Mouse (Mus musculus): ENCODE results near the gene Fam107a. TPM values are rescaled to one million over a fixed set of nuclear protein-coding genes. Genes with fewer than 3 reads are reported as not detected.

The Fam107a gene
- total RNA-seq, 2 experiments from 2014 or later: 321 to 343 TPM

DNA sequence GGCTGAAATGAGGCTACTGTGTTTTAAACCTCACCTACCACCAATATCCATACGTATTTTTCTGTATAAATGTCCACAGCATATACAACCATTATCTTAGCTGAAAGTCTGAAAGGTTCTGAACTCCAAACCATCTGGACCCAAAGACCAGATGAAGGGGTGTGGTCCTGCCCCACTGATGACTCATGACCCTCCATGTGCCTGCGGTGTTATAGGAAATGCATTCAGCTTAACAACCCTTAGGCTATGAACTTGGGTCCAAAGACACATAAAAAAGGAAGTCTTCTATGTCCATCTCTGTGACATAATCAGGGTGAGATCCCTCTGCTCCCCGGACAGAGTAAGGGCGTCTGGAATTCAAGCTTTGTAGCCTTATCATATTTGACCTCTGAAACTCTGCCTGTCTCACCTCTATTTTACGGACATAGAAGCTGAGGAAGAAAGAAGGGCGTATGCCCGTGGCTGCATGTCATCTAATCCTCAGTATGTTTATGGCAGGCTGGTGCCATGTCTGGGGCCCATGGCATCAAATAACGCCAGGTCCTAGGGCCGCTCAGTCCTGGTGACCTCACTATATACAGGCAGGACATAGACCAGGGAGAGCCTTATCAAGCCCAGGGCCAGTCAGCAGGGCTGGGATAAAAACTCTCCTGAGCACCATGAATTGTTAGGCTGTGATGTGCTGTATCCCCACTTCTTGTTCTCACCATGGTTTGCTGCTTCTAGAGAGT, 67.5 kb downstream of the Fam107a start:
- Histone ChIP-seq H3K27ac (no peak overlapping the region), H3K4me3 (no peak overlapping the region)
- intact Hi-C loops (cut with DNase I): loop anchor here (10.0 kb wide), 1 partner anchor 76 kb away; the partner anchor contains the start of gene Pdhb
- no peak for DNase-seq (ENCODE audit: extremely low spot score in 1 of 2, low spot score in 2 of 2)
- TF ChIP-seq CTCF (IDR thresholded peaks at IDR 0.05): no peak

DNA sequence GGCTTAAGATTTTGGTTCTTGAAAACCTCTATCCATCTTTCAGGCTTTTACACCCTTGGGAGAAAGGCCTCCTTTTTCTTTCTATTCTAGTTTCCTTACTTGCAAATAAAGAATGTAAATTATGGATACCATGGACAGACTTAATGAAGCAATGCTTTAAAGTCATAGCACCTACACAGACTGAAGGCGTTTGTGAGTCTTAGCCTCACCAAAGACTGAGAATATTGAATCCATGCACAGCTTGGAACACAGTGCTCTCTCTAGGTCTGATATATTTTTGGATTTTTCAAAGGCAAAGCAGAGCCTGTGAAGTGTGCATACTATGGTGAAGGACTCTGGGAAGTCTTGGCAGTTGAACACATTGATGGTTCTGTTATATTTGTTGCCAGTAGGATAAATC, 68.6 kb downstream of the Fam107a start:
- Histone ChIP-seq H3K4me3 (no peak overlapping the region), H3K27ac (no peak overlapping the region)
- intact Hi-C loops (cut with DNase I): no loop called here
- no peak for TF ChIP-seq CTCF (IDR thresholded peaks at IDR 0.05)
- no peak for DNase-seq (ENCODE audit: extremely low spot score in 1 of 2, low spot score in 2 of 2)

DNA sequence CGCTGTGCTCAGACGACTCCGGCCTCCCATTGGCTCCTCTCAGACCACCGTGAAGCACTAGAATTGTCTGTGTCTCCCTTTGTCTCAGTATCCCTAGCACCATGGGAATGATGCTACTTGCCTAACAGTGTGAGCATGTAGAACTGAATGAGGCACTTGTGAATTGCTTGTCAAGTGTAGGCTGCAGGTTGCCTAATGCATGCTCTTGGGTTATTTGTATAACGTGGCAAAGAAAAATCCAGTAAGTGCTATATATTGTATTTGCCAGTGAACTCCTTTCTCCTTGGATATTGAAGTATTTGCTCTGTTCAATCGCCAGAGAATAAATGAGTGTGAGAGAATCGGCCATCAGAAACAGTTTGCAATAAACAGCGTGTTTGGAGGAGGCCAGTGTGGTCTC, 70.9 kb downstream of the Fam107a start:
- DNase-seq (ENCODE audit: extremely low spot score in 1 of 2, low spot score in 2 of 2): no peak
- TF ChIP-seq CTCF (IDR thresholded peaks at IDR 0.05): no peak
- Histone ChIP-seq H3K27ac (no peak overlapping the region), H3K4me3 (no peak overlapping the region)
- intact Hi-C loops (cut with DNase I): no loop called here

Other genes starting within 250 kb of the Fam107a start
- 10 to 100 TPM; 32.7 to 40.2 TPM for gene Rpp14, start 237.7 kb downstream of the Fam107a start, total RNA-seq (2021)
- 10 to 100 TPM; 34.5 to 36.6 TPM for gene Pxk, start 219.8 kb downstream of the Fam107a start, total RNA-seq (2021)
- 100 to 1,000 TPM; 159 to 168 TPM for gene Pdhb, start 145.0 kb downstream of the Fam107a start, total RNA-seq (2021)
- 10 to 100 TPM; 41.5 to 42.1 TPM for gene Kctd6, start 103.9 kb downstream of the Fam107a start, total RNA-seq (2021)
- gene Acox2, start 58.7 kb downstream of the Fam107a start, total RNA-seq (2021): under 1 TPM in 1 of 2 experiments, not detected in 1; 0.36 TPM
- gene Oit1, start 60.7 kb upstream of the Fam107a start, total RNA-seq (2021): not detected